Mouse (Mus musculus) R1 (cell line): ENCODE data around the gene Kitl.

Experiments used
- DNase-seq: peaks from one replicate; pipeline ENCODE4 v3.0.0-alpha.2; 2018; ENCODE audit warnings: low read depth, low spot score

Gene Kitl

GRCm38 (mm10) chr10:100015370-100016325 lies at the start of gene Kitl:
Gene Kitl, plus strand, starts transcription at chr10:100015630.
- DNase-seq = peak; percentile 80

GRCm38 (mm10) chr10:99972866-99973265 lies 42.6 kb upstream of the Kitl start:
- no peak for DNase-seq

GRCm38 (mm10) chr10:99980096-99980495 lies 35.3 kb upstream of the Kitl start:
- no peak for DNase-seq

GRCm38 (mm10) chr10:99980916-99981315 lies 34.5 kb upstream of the Kitl start:
- DNase-seq = no peak

GRCm38 (mm10) chr10:99981887-99982286 lies 33.5 kb upstream of the Kitl start:
- no peak for DNase-seq

GRCm38 (mm10) chr10:99986745-99987144 lies 28.7 kb upstream of the Kitl start:
- no peak for DNase-seq

GRCm38 (mm10) chr10:99989758-99990157 lies 25.7 kb upstream of the Kitl start:
- DNase-seq = no peak

- no peak for DNase-seq
These were observed 23.3 kb upstream of the Kitl start for GRCm38 (mm10) chr10:99992121-99992520.

- DNase-seq = no peak
These were observed 14.0 kb upstream of the Kitl start for GRCm38 (mm10) chr10:100001452-100001851.

- no peak for DNase-seq
These were observed 11.6 kb upstream of the Kitl start for GRCm38 (mm10) chr10:100003797-100004196.

GRCm38 (mm10) chr10:100009681-100010080 lies 5.7 kb upstream of the Kitl start:
- DNase-seq = no peak

- peak; percentile 33 for DNase-seq
These were observed 5.1 kb upstream of the Kitl start for GRCm38 (mm10) chr10:100010291-100010690.

GRCm38 (mm10) chr10:100014096-100014495 lies 1.3 kb upstream of the Kitl start:
- DNase-seq = no peak

GRCm38 (mm10) chr10:100016326-100016709 lies 888 bp downstream of the Kitl start:
- peak; percentile 43 for DNase-seq

GRCm38 (mm10) chr10:100016941-100017770 lies 1.7 kb downstream of the Kitl start:
- DNase-seq = no peak

- DNase-seq = no peak
These were observed 2.3 kb downstream of the Kitl start for GRCm38 (mm10) chr10:100017771-100018070.

GRCm38 (mm10) chr10:100018493-100018892 lies 3.1 kb downstream of the Kitl start:
- DNase-seq = no peak

- no peak for DNase-seq
These were observed 4.1 kb downstream of the Kitl start for GRCm38 (mm10) chr10:100019246-100020195.

GRCm38 (mm10) chr10:100022090-100022834 lies 6.8 kb downstream of the Kitl start:
- DNase-seq = no peak

- no peak for DNase-seq
These were observed 7.3 kb downstream of the Kitl start for GRCm38 (mm10) chr10:100022835-100023093.

GRCm38 (mm10) chr10:100025665-100026064 lies 10.2 kb downstream of the Kitl start:
- DNase-seq = no peak
